Mouse (Mus musculus): ENCODE data around the gene Spata3. TPM values are rescaled to one million over a fixed set of nuclear protein-coding genes. Genes with fewer than 3 reads are reported as not detected.

Gene Spata3
- polyA plus RNA-seq (2014; fragmentation: Illumina TruSeq; extraction: RNeasy Lipid Tissue Mini Kit (QIAGEN cat#74804); ENCODE audit: insufficient read depth, low read depth, low replicate concordance) = not detected

GRCm38 (mm10) chr1:86016516-86016915, at the start of gene Spata3:
Spata3 (plus strand) TSS chr1:86016816.

GRCm38 (mm10) chr1:86045848-86046805, 29.5 kb downstream of the Spata3 start, which contains the start of gene 2810459M11Rik:
2810459M11Rik (plus strand) TSS chr1:86045863.

GRCm38 (mm10) chr1:86064271-86064991, 47.8 kb downstream of the Spata3 start, which contains the start of gene Psmd1:
Psmd1 (plus strand) TSS chr1:86064387.

Other genes starting within 250 kb of the Spata3 start
- gene A630001G21Rik, start 238.2 kb upstream of the Spata3 start, polyA plus RNA-seq (2014; fragmentation: Illumina TruSeq; extraction: RNeasy Lipid Tissue Mini Kit (QIAGEN cat#74804); ENCODE audit: insufficient read depth, low read depth, low replicate concordance) = 4.8 TPM
- 60.7 TPM for gene Cab39, start 223.4 kb upstream of the Spata3 start, polyA plus RNA-seq (2014; fragmentation: Illumina TruSeq; extraction: RNeasy Lipid Tissue Mini Kit (QIAGEN cat#74804); ENCODE audit: insufficient read depth, low read depth, low replicate concordance)
- 128 TPM for gene Itm2c, start 122.5 kb upstream of the Spata3 start, polyA plus RNA-seq (2014; fragmentation: Illumina TruSeq; extraction: RNeasy Lipid Tissue Mini Kit (QIAGEN cat#74804); ENCODE audit: insufficient read depth, low read depth, low replicate concordance)
- gene 4933407L21Rik, start 88.3 kb upstream of the Spata3 start, polyA plus RNA-seq (2014; fragmentation: Illumina TruSeq; extraction: RNeasy Lipid Tissue Mini Kit (QIAGEN cat#74804); ENCODE audit: insufficient read depth, low read depth, low replicate concordance) = not detected
- gene Gpr55, start 55.8 kb upstream of the Spata3 start, polyA plus RNA-seq (2014; fragmentation: Illumina TruSeq; extraction: RNeasy Lipid Tissue Mini Kit (QIAGEN cat#74804); ENCODE audit: insufficient read depth, low read depth, low replicate concordance) = 0.50 TPM
- gene 2810459M11Rik, start 29.0 kb downstream of the Spata3 start, polyA plus RNA-seq (2014; fragmentation: Illumina TruSeq; extraction: RNeasy Lipid Tissue Mini Kit (QIAGEN cat#74804); ENCODE audit: insufficient read depth, low read depth, low replicate concordance) = 0.25 TPM
- 44.3 TPM for gene Psmd1, start 47.6 kb downstream of the Spata3 start, polyA plus RNA-seq (2014; fragmentation: Illumina TruSeq; extraction: RNeasy Lipid Tissue Mini Kit (QIAGEN cat#74804); ENCODE audit: insufficient read depth, low read depth, low replicate concordance)
- gene Htr2b, start 95.2 kb downstream of the Spata3 start, polyA plus RNA-seq (2014; fragmentation: Illumina TruSeq; extraction: RNeasy Lipid Tissue Mini Kit (QIAGEN cat#74804); ENCODE audit: insufficient read depth, low read depth, low replicate concordance) = 0.79 TPM
- not detected for gene Gm21972, start 116.8 kb downstream of the Spata3 start, polyA plus RNA-seq (2014; fragmentation: Illumina TruSeq; extraction: RNeasy Lipid Tissue Mini Kit (QIAGEN cat#74804); ENCODE audit: insufficient read depth, low read depth, low replicate concordance)
- gene Armc9, start 138.0 kb downstream of the Spata3 start, polyA plus RNA-seq (2014; fragmentation: Illumina TruSeq; extraction: RNeasy Lipid Tissue Mini Kit (QIAGEN cat#74804); ENCODE audit: insufficient read depth, low read depth, low replicate concordance) = 3.0 TPM